Mouse (Mus musculus) neural tube, embryonic 11.5 days (tissue): ENCODE results near the gene Gadl1. TPM values are rescaled to one million over a fixed set of nuclear protein-coding genes. Genes with fewer than 3 reads are reported as not detected.
A peak's percentile ranks its signal among the peaks of the same experiment; 100 is the strongest.

Source experiments
- ATAC-seq: fragments of 200-750 bp; cut with Nextera tagmentation; 2 replicates; pipeline ENCODE4 v1.8.0; 2017; ENCODE audit warnings: moderate number of reproducible peaks, mild to moderate bottlenecking, moderate TSS enrichment, moderate library complexity; ENCODE audit not compliant: insufficient read depth, low FRiP score, low TSS enrichment
- DNase-seq: peaks from one replicate; pipeline ENCODE4 v3.0.0-alpha.2; 2015; ENCODE audit warnings: low spot score
- H3K27ac ChIP-seq: fragments of 300-500 bp; sonication (generic); 2 replicates; pipeline ENCODE4 v1.5.1; 2014; ENCODE audit warnings: low read depth, mild to moderate bottlenecking, low read length
- H3K27me3 ChIP-seq: fragments of 300-500 bp; sonication (generic); 2 replicates; pipeline ENCODE4 v1.6.1; 2014; ENCODE audit warnings: mild to moderate bottlenecking, low read length, mixed read lengths; ENCODE audit not compliant: control insufficient read depth, insufficient read depth
- H3K36me3 ChIP-seq: fragments of 300-500 bp; sonication (generic); 2 replicates; pipeline ENCODE4 v1.6.1; 2014; ENCODE audit warnings: mild to moderate bottlenecking, low read length, moderate library complexity, mixed read lengths; ENCODE audit not compliant: control insufficient read depth, insufficient read depth
- H3K4me1 ChIP-seq: fragments of 300-500 bp; sonication (generic); 2 replicates; pipeline ENCODE4 v1.6.1; 2014; ENCODE audit warnings: low read length, mixed read lengths; ENCODE audit not compliant: control insufficient read depth, insufficient read depth
- H3K4me2 ChIP-seq: fragments of 300-500 bp; sonication (generic); 2 replicates; pipeline ENCODE4 v1.6.1; 2014; ENCODE audit warnings: low read depth, mild to moderate bottlenecking, moderate library complexity
- H3K4me3 ChIP-seq: fragments of 300-500 bp; sonication (generic); 2 replicates; pipeline ENCODE4 v1.5.1; 2014; ENCODE audit warnings: low read depth, low read length
- H3K9ac ChIP-seq: fragments of 300-500 bp; sonication (generic); 2 replicates; pipeline ENCODE4 v1.6.1; 2014; ENCODE audit warnings: mild to moderate bottlenecking, low read length
- H3K9me3 ChIP-seq: fragments of 300-500 bp; sonication (generic); 2 replicates; pipeline ENCODE4 v1.6.1; 2016; ENCODE audit warnings: low read length; ENCODE audit not compliant: control insufficient read depth
- WGBS: fragments of 180-500 bp; shearing (Covaris S2); extraction: QIAGEN DNeasy Blood & Tissue Kit; methylation state at CpG from one replicate; pipeline ENCODE4 v1.1.7; 2014; 5-methylcytosine and 5-hydroxymethylcytosine counted together
- polyA plus RNA-seq: library from polyadenylated mRNA; unstranded; fragments of >200 nt; fragmentation: Nextera tagmentation; extraction: Ambion mirVana; gene quantifications from 2 replicates; pipeline ENCODE4 v1.2.1, GENCODE M21; 2014

Gadl1 gene
- polyA plus RNA-seq, 1 experiment from 2014 or later, result 0.32 TPM

DNA sequence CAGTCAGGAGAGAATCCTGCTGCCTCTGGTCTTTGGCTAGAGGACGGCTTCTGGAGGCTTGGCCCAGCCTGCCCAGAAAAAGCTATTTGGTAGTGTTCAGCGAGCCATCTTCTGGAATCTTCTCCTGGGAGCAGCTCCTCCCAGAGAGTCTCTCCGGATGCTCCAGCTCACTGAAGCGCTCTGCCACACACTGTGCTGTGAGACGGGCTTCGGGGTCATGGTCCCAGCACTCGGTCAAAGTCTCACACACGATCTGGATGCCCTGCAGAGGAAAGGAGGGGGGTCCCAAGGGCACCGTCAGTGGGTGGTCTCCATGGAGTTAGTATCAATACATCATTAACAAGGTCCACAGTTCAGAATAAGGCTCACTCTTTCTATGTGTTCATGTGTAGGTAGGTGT lies 181.0 kb downstream of the Gadl1 start:
- no peaks in the 10 kb centered on the region for H3K9me3 ChIP-seq
- H3K4me3 ChIP-seq, result no peak overlapping the region
- H3K27me3 ChIP-seq, result no peaks in the 10 kb centered on the region
- DNase-seq (no peak), ATAC-seq (no peak)
- H3K9ac ChIP-seq, result no peak overlapping the region
- no peak overlapping the region for H3K27ac ChIP-seq
- H3K4me1 ChIP-seq, result no peaks in the 10 kb centered on the region
- H3K4me2 ChIP-seq, result no peak overlapping the region
- WGBS, result 85% methylated on average over 9 of the region's 9 CpGs
- no peaks in the 10 kb centered on the region for H3K36me3 ChIP-seq

- H3K4me1 ChIP-seq, result no peaks in the 10 kb centered on the region
- H3K27ac ChIP-seq, result no peak overlapping the region
- no peaks in the 10 kb centered on the region for H3K36me3 ChIP-seq
- DNase-seq (no peak), ATAC-seq (no peak)
- H3K27me3 ChIP-seq, result no peaks in the 10 kb centered on the region
- WGBS, result 91% methylated on average over 7 of the region's 7 CpGs
- no peaks in the 10 kb centered on the region for H3K9me3 ChIP-seq
- H3K4me2 ChIP-seq, result no peak overlapping the region
- no peak overlapping the region for H3K4me3 ChIP-seq
- H3K9ac ChIP-seq, result no peak overlapping the region
These were observed 182.0 kb downstream of the Gadl1 start for GRCm38 (mm10) chr9:116091101-116091841.

DNA sequence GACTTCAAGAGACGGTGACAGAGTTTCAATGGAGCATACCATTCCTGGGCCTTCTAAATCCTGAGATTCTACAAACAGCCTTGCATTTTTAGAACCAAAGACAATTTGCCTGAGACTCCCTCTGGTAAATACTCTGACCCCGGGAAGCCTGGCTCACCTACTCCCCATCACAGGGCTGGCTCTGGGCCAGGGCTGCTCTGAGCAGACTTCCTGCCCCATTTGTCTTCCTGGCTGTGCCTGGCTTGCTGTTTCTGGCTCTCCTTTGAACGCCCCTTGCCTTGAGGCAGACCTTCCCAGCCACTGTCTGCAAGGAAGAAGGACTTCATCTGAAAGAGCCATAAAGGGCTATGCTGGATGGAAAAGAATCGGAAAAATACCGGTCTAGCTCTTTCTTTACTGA lies 182.7 kb downstream of the Gadl1 start:
- Histone ChIP-seq H3K4me2 (no peak overlapping the region), H3K27me3 (no peaks in the 10 kb centered on the region), H3K4me1 (no peaks in the 10 kb centered on the region), H3K27ac (no peak overlapping the region), H3K4me3 (no peak overlapping the region), H3K9ac (no peak overlapping the region), H3K36me3 (no peaks in the 10 kb centered on the region), H3K9me3 (no peaks in the 10 kb centered on the region)
- WGBS, result 75% methylated on average over 5 of the region's 5 CpGs
- DNase-seq, result peak; percentile 53
- no peak for ATAC-seq

DNA sequence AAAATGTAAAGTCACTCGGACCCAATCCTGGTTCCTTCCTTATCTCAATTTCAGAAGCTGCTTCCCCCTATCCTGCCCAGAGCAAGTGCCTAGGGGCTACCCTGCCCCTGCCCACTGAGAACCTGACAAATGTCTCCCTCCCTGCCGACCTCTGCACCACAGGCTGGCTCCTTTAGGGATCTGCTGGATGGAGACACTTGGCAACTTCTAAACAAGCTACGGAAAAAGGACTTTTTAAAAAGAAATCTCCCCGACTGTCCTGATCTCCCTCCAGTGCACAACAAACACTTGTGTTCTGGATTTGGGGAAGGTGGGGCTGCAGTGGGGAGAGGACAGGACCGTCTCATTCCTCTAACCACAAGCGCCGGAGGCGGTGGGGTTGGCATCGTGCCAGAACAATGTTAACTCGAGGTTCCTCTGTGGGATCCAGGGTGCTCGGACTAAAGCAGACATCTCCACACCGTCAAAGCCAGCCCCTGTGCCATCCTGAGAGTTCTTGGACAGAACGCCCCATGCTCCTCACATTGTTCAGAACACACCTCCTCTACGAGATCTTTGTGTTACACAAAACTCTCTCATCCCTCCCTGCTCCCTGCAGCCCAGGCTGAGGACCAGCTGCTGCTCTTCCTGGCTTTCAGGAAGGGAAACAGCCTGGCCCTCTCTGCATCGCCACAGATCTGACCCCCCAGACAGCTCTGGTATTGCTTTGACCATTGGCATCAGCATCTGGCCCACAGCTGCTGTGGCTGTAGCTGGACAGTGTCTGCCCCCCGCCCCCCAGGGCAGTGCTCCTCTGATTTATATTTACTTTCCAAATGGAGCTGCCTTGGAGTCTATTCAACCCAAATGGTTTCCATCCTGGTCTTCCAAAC lies 189.7 kb downstream of the Gadl1 start:
- ATAC-seq (no peak), DNase-seq (no peak)
- Histone ChIP-seq H3K27ac (no peak overlapping the region), H3K4me3 (no peak overlapping the region), H3K4me1 (peaks cover 4% of the 10 kb centered on the region; the same call in 1 of the 2 replicates), H3K36me3 (no peaks in the 10 kb centered on the region), H3K9me3 (no peaks in the 10 kb centered on the region), H3K27me3 (no peaks in the 10 kb centered on the region), H3K9ac (no peak overlapping the region), H3K4me2 (no peak overlapping the region)
- 63% methylated on average over 16 of the region's 16 CpGs for WGBS

- no peak overlapping the region for H3K4me2 ChIP-seq
- ATAC-seq (no peak), DNase-seq (no peak)
- H3K27me3 ChIP-seq, result no peaks in the 10 kb centered on the region
- WGBS, result 61% methylated on average over 6 of the region's 6 CpGs
- peaks cover 4% of the 10 kb centered on the region; the same call in 1 of the 2 replicates for H3K4me1 ChIP-seq
- no peak overlapping the region for H3K4me3 ChIP-seq
- H3K9ac ChIP-seq, result no peak overlapping the region
- H3K9me3 ChIP-seq, result no peaks in the 10 kb centered on the region
- no peaks in the 10 kb centered on the region for H3K36me3 ChIP-seq
- H3K27ac ChIP-seq, result no peak overlapping the region
These were observed 190.3 kb downstream of the Gadl1 start for GRCm38 (mm10) chr9:116099596-116099993.

- ATAC-seq (no peak), DNase-seq (no peak)
- Histone ChIP-seq H3K9ac (no peak overlapping the region), H3K36me3 (no peaks in the 10 kb centered on the region), H3K27ac (no peak overlapping the region), H3K9me3 (no peaks in the 10 kb centered on the region), H3K4me1 (peaks cover 4% of the 10 kb centered on the region; the same call in 1 of the 2 replicates), H3K27me3 (no peaks in the 10 kb centered on the region), H3K4me3 (no peak overlapping the region), H3K4me2 (no peak overlapping the region)
- WGBS, result 78% methylated on average over 9 of the region's 9 CpGs
These were observed 190.8 kb downstream of the Gadl1 start for GRCm38 (mm10) chr9:116100015-116100414.

GRCm38 (mm10) chr9:116101842-116102241 lies 192.6 kb downstream of the Gadl1 start:
- H3K27ac ChIP-seq, result no peak overlapping the region
- no peak overlapping the region for H3K4me2 ChIP-seq
- DNase-seq, result no peak
- no peak overlapping the region for H3K9ac ChIP-seq
- 85% methylated on average over 11 of the region's 11 CpGs for WGBS
- H3K9me3 ChIP-seq, result no peaks in the 10 kb centered on the region
- H3K4me3 ChIP-seq, result no peak overlapping the region
- H3K36me3 ChIP-seq, result no peaks in the 10 kb centered on the region
- ATAC-seq, result no peak
- peaks cover 4% of the 10 kb centered on the region; the same call in 1 of the 2 replicates for H3K4me1 ChIP-seq
- H3K27me3 ChIP-seq, result no peaks in the 10 kb centered on the region

GRCm38 (mm10) chr9:116104770-116105169 lies 195.5 kb downstream of the Gadl1 start:
- Histone ChIP-seq H3K27me3 (no peaks in the 10 kb centered on the region), H3K4me3 (no peak overlapping the region), H3K9me3 (no peaks in the 10 kb centered on the region), H3K4me2 (no peak overlapping the region), H3K4me1 (no peaks in the 10 kb centered on the region), H3K9ac (no peak overlapping the region), H3K27ac (no peak overlapping the region), H3K36me3 (no peaks in the 10 kb centered on the region)
- no peak for DNase-seq
- 96% methylated on average over 17 of the region's 17 CpGs for WGBS
- no peak for ATAC-seq
